Mouse (Mus musculus) megakaryocyte, embryonic 14.5 days (primary cell): ENCODE measurements at regions not wholly inside any gene's neighbourhood (a gene's known extent, or its start where the extent isn't known, plus 50 kb on each side); places are given as distances from the start of the nearest gene placed in this dataset.

Source experiments
- FLI1 ChIP-seq: IDR thresholded peaks from 2 replicates; pipeline ENCODE4 v1.6.1; 2012; ENCODE audit warnings: low read length, inconsistent platforms, mixed read lengths
- GATA1 ChIP-seq: IDR thresholded peaks from 3 replicates; pipeline ENCODE4 v1.6.1; 2012; ENCODE audit warnings: mixed read lengths, low read length, inconsistent platforms, borderline replicate concordance

- no peak for TF ChIP-seq FLI1
- no peak for TF ChIP-seq GATA1
Measured at GRCm38 (mm10) chr1:157939516-157939915, 416.6 kb downstream of the Brinp2 start.
